Comparison of ENCODE assay signal across 9 mouse cellular contexts in the genomic region with DNA sequence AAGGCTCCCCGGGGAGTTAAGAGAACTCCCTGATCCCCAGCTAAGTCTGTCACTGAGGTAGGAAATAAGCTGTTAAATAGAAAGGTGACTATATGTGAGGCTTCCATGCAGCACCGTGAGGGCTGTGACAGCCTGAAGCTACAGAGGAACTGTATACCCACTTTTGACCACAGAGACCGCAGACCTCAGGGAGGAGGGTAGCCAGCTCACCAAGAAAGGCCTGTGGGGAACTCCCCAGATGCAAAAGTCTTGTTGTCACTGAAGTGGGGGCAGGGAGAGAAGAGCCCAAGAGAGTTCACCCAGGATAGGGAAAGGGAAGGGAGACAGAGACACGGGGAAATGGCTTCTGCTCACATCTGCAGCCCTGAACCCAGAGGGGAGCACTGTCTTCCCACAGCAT. TPM values are rescaled to one million over a fixed set of nuclear protein-coding genes. Genes with fewer than 3 reads are reported as not detected.
DNase-seq lines count a peak whose midpoint lies in the region; ATAC-seq and TF ChIP-seq lines count a peak whose summit lies in the region.
"Had no signal": no experiment of that assay in that cellular context is flagged by ENCODE, and none has a peak within 500 bp of the region (broad histone marks: within the 10 kb centered on the region; RNA-seq: fewer than 3 reads in every experiment).

No protein-coding gene starts in this region.

- WGBS in heart, embryonic 12.5 days = 30% methylated on average over 4 of the region's 4 CpGs
- WGBS in stomach, postnatal 0 days = 30% methylated on average over 4 of the region's 4 CpGs

- TF ChIP-seq EP300 in stomach, postnatal 0 days (optimal IDR thresholded peaks at IDR 0.05) = no peak

- H3K4me2 ChIP-seq in heart, embryonic 12.5 days = no peak overlapping the region
- H3K4me2 ChIP-seq in stomach, postnatal 0 days (replicated peaks; ENCODE audit: low read depth) = no peak overlapping the region
- H3K4me2 ChIP-seq: limb, embryonic 12.5 days had no signal

- no peak overlapping the region for H3K9ac ChIP-seq in heart, embryonic 12.5 days
- H3K9ac ChIP-seq in stomach, postnatal 0 days (ENCODE audit: low read length) = no peak overlapping the region
- H3K9ac ChIP-seq: limb, embryonic 12.5 days had no signal

- 0 out of 2 replicates have a peak, but pooled peaks cover 6% of the 10 kb centered on the region for H3K4me1 ChIP-seq in heart, embryonic 12.5 days (replicated peaks)
- no peaks in the 10 kb centered on the region for H3K4me1 ChIP-seq in stomach, postnatal 0 days (replicated peaks; ENCODE audit: control insufficient read depth, insufficient read depth)

- peaks cover 11% of the 10 kb centered on the region for H3K36me3 ChIP-seq in heart, embryonic 12.5 days
- no peaks in the 10 kb centered on the region for H3K36me3 ChIP-seq in stomach, postnatal 0 days (ENCODE audit: control insufficient read depth, insufficient read depth, low read length)

- peaks cover 26% of the 10 kb centered on the region for H3K27me3 ChIP-seq in heart, embryonic 12.5 days (replicated peaks)
- no peaks in the 10 kb centered on the region for H3K27me3 ChIP-seq in stomach, postnatal 0 days (ENCODE audit: control insufficient read depth, insufficient read depth, low read length)

- ATAC-seq in heart, embryonic 12.5 days (ENCODE audit: insufficient number of reproducible peaks, low FRiP score) = no peak
- peak; percentile 78 for ATAC-seq in megakaryocyte, adult 5-6 weeks (ENCODE audit: poor library complexity, severe bottlenecking)
- ATAC-seq in stomach, postnatal 0 days (ENCODE audit: low FRiP score, low TSS enrichment) = no peak

- no peak overlapping the region for H3K4me3 ChIP-seq in heart, embryonic 12.5 days
- H3K4me3 ChIP-seq in stomach, postnatal 0 days (ENCODE audit: low read depth, low read length) = no peak overlapping the region
- H3K4me3 ChIP-seq: limb, embryonic 12.5 days had no signal

- no peak overlapping the region for H3K27ac ChIP-seq in heart, embryonic 12.5 days (ENCODE audit: poor library complexity, severe bottlenecking)
- no peak overlapping the region for H3K27ac ChIP-seq in stomach, postnatal 0 days (replicated peaks)
- H3K27ac ChIP-seq: limb, embryonic 12.5 days had no signal

- H3K9me3 ChIP-seq in heart, embryonic 12.5 days (replicated peaks) = no peaks in the 10 kb centered on the region
- H3K9me3 ChIP-seq in stomach, postnatal 0 days (ENCODE audit: control insufficient read depth, low read length) = no peaks in the 10 kb centered on the region
- H3K9me3 ChIP-seq: limb, embryonic 12.5 days had no signal

- no peak for TF ChIP-seq CTCF in stomach, postnatal 0 days (IDR thresholded peaks at IDR 0.05; ENCODE audit: low read depth)

- peak; percentile 86 for DNase-seq in heart, adult 11 months
- peak; percentile 80 for DNase-seq in CD4-positive helper T cell, adult 2 months (ENCODE audit: low read depth, low spot score)
- peak; percentile 85 to 86 for DNase-seq in spleen, postnatal 36 days (ENCODE audit: low spot score in 2 of 2)
- DNase-seq in right cerebral cortex, postnatal 25 days = no peak
- DNase-seq in ovary, adult 18-20 months (ENCODE audit: low spot score) = no peak
- no peak for DNase-seq in stomach, postnatal 0 days (ENCODE audit: low spot score)

RNA-seq across cellular contexts. Expression of a gene that starts 5.5 kb away (rescaled TPM):
- polyA plus RNA-seq in heart, embryonic 12.5 days (2016; fragmentation: Nextera tagmentation; extraction: Ambion mirVana) = 1.3 and 1.6 TPM in 2 replicates
- 0.49 and 0.64 TPM in 2 replicates for total RNA-seq in megakaryocyte, adult 5-6 weeks (2015)
- 0.41 and 0.70 TPM in 2 replicates for total RNA-seq in megakaryocyte, adult 5-6 weeks (2017)
- polyA plus RNA-seq in stomach, postnatal 0 days (2015; fragmentation: Nextera tagmentation; extraction: Ambion mirVana) = 0.29 and 0.30 TPM in 2 replicates

Comparison
In these comparisons a context has a peak if more than half of its experiments do, and no peak if none do; other contexts are left out.
1. DNase-seq: peak in heart, adult 11 months (single experiment), CD4-positive helper T cell, adult 2 months (single experiment) and spleen, postnatal 36 days (2 of 2); none in right cerebral cortex, postnatal 25 days (single experiment), ovary, adult 18-20 months (single experiment) and stomach, postnatal 0 days (single experiment).